Mouse (Mus musculus) sigmoid colon, adult 10 weeks (tissue): ENCODE data around the gene Rhox9. TPM values are rescaled to one million over a fixed set of nuclear protein-coding genes. Genes with fewer than 3 reads are reported as not detected.

Source experiments
- polyA plus RNA-seq: library from polyadenylated mRNA; stranded (reverse); fragments of 350-450 nt; fragmentation: Illumina TruSeq; extraction: RNeasy Lipid Tissue Mini Kit (QIAGEN cat#74804); gene quantifications from one replicate; pipeline ENCODE4 v1.2.3, GENCODE M21; 2014; ENCODE audit warnings: low read depth, low replicate concordance

Gene Rhox9
- not detected for polyA plus RNA-seq

GRCm38 (mm10) chrX:37901670-37902069 lies at the start of gene Rhox9:
Gene Rhox9 (minus strand): TSS chrX:37901770.

GRCm38 (mm10) chrX:37897132-37897531 lies 4.4 kb downstream of the Rhox9 start, which contains the start of gene Rhox7b:
Gene Rhox7b (minus strand): TSS chrX:37897232.

GRCm38 (mm10) chrX:37878844-37879243 lies 22.7 kb downstream of the Rhox9 start, which contains the start of gene Rhox8:
Gene Rhox8 (minus strand): TSS chrX:37878944.

Other genes with a start within 250 kb of the Rhox9 start
- not detected for gene Rhox3h, start 233.0 kb downstream of the Rhox9 start, polyA plus RNA-seq
- gene Rhox2h, start 228.5 kb downstream of the Rhox9 start, polyA plus RNA-seq, result not detected
- not detected for gene Rhox5, start 96.9 kb downstream of the Rhox9 start, polyA plus RNA-seq
- gene Rhox6, start 74.9 kb downstream of the Rhox9 start, polyA plus RNA-seq, result not detected
- gene Rhox7a, start 70.1 kb downstream of the Rhox9 start, polyA plus RNA-seq, result not detected
- not detected for gene Rhox8, start 22.8 kb downstream of the Rhox9 start, polyA plus RNA-seq
- gene Rhox7b, start 4.5 kb downstream of the Rhox9 start, polyA plus RNA-seq, result not detected
- gene Btg1-ps1, start 117.0 kb upstream of the Rhox9 start, polyA plus RNA-seq, result not detected
- not detected for gene Btg1-ps2, start 141.3 kb upstream of the Rhox9 start, polyA plus RNA-seq
- not detected for gene Rhox10, start 164.7 kb upstream of the Rhox9 start, polyA plus RNA-seq
- not detected for gene Rhox11, start 183.4 kb upstream of the Rhox9 start, polyA plus RNA-seq
- not detected for gene Rhox12, start 209.1 kb upstream of the Rhox9 start, polyA plus RNA-seq
- not detected for gene Rhox13, start 219.4 kb upstream of the Rhox9 start, polyA plus RNA-seq